Mouse (Mus musculus) urinary bladder, postnatal 36 days (tissue): ENCODE data around the gene Map4.

Experiments used
- DNase-seq, 2 experiments: peaks; one replicate each; pipeline ENCODE4 v3.0.0; 2022; ENCODE audit warnings: low spot score in 2 of 2, mixed read lengths in 1 of 2

Gene Map4

DNA sequence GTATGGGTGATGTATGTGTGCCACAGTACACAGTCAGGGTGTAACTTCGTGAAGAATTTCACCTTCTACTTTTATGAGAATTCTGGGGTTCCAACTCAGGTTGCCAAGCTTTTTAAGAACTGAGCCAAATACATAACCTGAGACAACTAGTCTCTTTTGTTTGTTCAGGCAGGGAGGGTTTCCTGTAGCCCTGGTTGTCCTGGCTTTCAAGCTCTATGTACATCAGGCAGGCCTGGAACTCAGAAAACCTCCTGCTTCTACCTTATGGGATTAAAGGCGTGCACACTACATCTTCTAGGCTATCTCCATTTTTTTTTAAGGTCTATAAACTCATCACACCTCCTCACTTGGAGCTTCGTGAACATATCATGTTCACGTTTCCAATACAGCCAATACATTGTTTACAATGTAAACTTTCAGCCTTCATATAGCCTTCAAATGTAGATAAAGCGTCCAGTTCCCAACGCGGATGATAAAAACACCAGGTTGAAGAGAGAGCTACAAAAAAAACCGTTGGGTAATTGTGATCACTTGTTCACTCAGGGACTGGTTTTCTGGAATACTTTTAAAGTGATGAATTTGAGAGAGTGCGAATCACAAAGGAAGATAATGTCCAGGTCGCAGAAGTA, 199.8 kb downstream of the Map4 start:
- no peak for DNase-seq

DNA sequence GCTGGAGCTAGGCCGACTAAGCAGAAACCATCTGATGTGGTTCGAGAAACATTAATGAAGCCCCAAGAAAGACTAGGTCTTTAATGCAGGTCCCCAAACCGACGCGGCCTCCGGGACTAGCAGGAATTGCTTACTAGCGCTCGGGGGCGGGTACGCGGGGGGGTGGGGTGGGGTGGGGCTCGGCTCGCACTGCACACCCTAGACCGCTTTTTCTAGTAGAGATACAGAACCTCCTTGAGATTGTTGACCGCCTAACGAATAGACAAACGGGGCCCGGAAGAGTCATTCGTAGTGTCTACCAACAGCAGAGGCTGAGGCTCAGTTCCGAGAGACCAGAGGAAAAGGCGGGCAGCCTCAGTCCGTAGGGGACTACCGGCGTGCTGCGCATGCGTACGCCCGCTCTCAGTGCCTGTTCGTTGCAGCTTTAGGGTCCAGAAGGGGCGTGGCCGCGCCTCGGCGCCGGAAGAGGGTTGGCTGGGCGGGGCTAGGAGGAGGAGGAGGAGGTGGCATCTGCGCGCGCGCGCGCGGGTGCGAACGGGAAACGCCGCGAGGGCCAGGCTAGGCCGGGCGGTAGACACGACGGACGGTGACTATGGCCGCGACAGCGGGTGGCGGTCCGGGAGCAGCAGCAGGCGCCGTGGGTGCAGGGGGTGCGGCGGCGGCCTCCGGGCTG, 200.4 kb downstream of the Map4 start:
- DNase-seq = peak; percentile 98 to 99

DNA sequence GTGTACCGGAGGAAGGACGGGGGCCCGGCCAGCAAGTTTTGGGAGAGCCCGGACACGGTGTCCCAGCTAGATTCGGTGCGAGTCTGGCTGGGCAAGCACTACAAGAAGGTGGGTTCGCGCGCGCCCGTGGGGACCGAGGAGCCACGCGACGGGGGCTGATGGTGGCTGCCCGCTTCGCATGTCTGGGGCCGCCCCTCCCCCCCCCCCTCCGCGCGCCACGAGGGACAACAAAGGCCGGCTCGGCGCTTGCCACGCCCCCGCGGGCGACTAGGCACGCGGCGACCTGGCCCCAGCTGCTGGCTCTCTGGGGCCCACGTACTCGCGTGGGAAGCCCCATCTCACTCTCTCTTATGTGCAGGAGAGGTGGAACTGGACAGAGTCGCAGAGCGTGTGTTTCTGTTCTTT, 200.9 kb downstream of the Map4 start:
- no peak for DNase-seq

DNA sequence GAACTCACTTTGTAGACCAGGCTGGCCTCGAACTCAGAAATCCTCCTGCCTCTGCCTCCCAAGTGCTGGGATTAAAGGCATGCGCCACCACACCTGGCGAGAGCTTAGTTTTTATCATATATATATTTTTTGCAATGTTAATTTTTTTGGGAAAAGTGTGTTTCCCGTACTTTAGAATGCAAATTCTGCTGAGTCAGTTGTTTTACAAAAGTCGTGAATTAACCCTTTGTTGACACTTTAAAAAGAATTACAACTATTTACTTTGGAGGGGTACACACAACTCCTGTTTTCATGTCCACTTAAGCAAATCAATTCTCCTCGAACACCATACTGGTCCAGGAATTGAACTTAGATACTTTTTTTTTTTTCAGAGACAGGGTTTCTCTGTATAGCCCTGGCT, 201.7 kb downstream of the Map4 start:
- no peak for DNase-seq
